ENCODE assay signal across 9 mouse cellular contexts in the genomic region with DNA sequence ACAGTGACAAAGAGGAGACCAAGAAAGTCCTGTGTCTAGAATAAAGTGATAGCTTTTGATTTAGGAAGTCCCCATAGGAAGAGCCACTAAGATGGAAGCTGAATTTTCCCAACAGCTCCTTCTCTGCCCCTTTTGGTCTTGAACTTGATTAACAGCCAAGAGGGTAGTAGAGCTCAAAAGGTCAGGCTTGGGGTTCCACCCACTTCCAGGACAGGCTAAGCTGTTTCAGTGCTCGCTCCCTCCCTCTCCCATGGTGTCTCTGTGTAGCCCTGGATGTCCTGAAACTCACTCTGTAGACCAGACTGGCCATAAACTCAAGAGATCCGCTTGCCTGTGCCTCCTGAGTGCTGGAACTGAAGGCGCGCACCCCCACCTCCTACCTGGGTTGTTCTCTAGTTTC. TPM values are rescaled to one million over a fixed set of nuclear protein-coding genes. Genes with fewer than 3 reads are reported as not detected.
DNase-seq lines count a peak whose midpoint lies in the region; ATAC-seq and TF ChIP-seq lines count a peak whose summit lies in the region.
"Had no signal": no experiment of that assay in that cellular context is flagged by ENCODE, and none has a peak within 500 bp of the region (broad histone marks: within the 10 kb centered on the region; RNA-seq: fewer than 3 reads in every experiment).

No protein-coding gene starts in this region.

- no peaks in the 10 kb centered on the region for H3K27me3 ChIP-seq in heart, embryonic 14.5 days (ENCODE audit: control insufficient read depth, insufficient read depth, low read length)
- H3K27me3 ChIP-seq in heart, adult 2 months (ENCODE audit: control insufficient read depth, insufficient read depth, low read length) = no peaks in the 10 kb centered on the region
- no peaks in the 10 kb centered on the region for H3K27me3 ChIP-seq in embryonic facial prominence, embryonic 12.5 days
- H3K27me3 ChIP-seq in hindbrain, embryonic 15.5 days = no peaks in the 10 kb centered on the region
- H3K27me3 ChIP-seq in midbrain, embryonic 11.5 days (ENCODE audit: control insufficient read depth, insufficient read depth, low read length) = no peaks in the 10 kb centered on the region

- 90% methylated on average over 4 of the region's 4 CpGs for WGBS in heart, embryonic 14.5 days
- WGBS in heart, adult 2 months = 93% methylated on average over 4 of the region's 4 CpGs
- WGBS in embryonic facial prominence, embryonic 12.5 days = 87% methylated on average over 4 of the region's 4 CpGs
- WGBS in hindbrain, embryonic 15.5 days = 97% methylated on average over 4 of the region's 4 CpGs
- 89% methylated on average over 4 of the region's 4 CpGs for WGBS in midbrain, embryonic 11.5 days

- H3K9ac ChIP-seq in heart, embryonic 14.5 days (ENCODE audit: low read length) = 0 out of 2 replicates have a peak overlapping the region, but pooled peaks have one; percentile 89
- H3K9ac ChIP-seq in heart, adult 2 months (ENCODE audit: low read depth, low read length) = no peak overlapping the region
- H3K9ac ChIP-seq in embryonic facial prominence, embryonic 12.5 days = peak overlapping the region; percentile 75; the same call in 1 of the 2 replicates
- H3K9ac ChIP-seq in hindbrain, embryonic 15.5 days = peak overlapping the region; percentile 85; the same call in 1 of the 2 replicates
- no peak overlapping the region for H3K9ac ChIP-seq in midbrain, embryonic 11.5 days (ENCODE audit: low read length)

- DNase-seq in heart, adult 2 months = no peak
- DNase-seq in midbrain, embryonic 11.5 days (ENCODE audit: low spot score, missing footprints) = no peak
- no peak for DNase-seq in spleen, postnatal 4 days (ENCODE audit: low spot score in 2 of 2)
- DNase-seq in cerebellum, postnatal 14 days = no peak
- DNase-seq: cerebellum, adult 11 months had no signal

- TF ChIP-seq CTCF in heart, adult 2 months (IDR thresholded peaks at IDR 0.05) = no peak

- no peak for ATAC-seq in heart, embryonic 14.5 days (ENCODE audit: insufficient number of reproducible peaks, insufficient read depth, low FRiP score, low read depth)
- no peak for ATAC-seq in embryonic facial prominence, embryonic 12.5 days (ENCODE audit: insufficient number of reproducible peaks, insufficient read depth, low FRiP score, low TSS enrichment)
- no peak for ATAC-seq in hindbrain, embryonic 15.5 days (ENCODE audit: low FRiP score, low read depth)
- ATAC-seq in midbrain, embryonic 11.5 days (ENCODE audit: low FRiP score) = no peak
- no peak for ATAC-seq in monocyte, adult 5-6 weeks (replicated peaks; ENCODE audit: insufficient number of reproducible peaks, low FRiP score, low TSS enrichment, poor library complexity, severe bottlenecking)

- H3K36me3 ChIP-seq in heart, embryonic 14.5 days (ENCODE audit: control insufficient read depth, insufficient read depth, low read length) = peaks cover 39% of the 10 kb centered on the region
- no peaks in the 10 kb centered on the region for H3K36me3 ChIP-seq in heart, adult 2 months (ENCODE audit: control insufficient read depth, insufficient read depth, low read length)
- H3K36me3 ChIP-seq in embryonic facial prominence, embryonic 12.5 days = peaks cover 36% of the 10 kb centered on the region
- peaks cover 25% of the 10 kb centered on the region for H3K36me3 ChIP-seq in hindbrain, embryonic 15.5 days
- H3K36me3 ChIP-seq in midbrain, embryonic 11.5 days (ENCODE audit: control insufficient read depth, insufficient read depth, low read length) = peaks cover 9% of the 10 kb centered on the region; the same call in 1 of the 2 replicates

- no peak for TF ChIP-seq EP300 in heart, adult 2 months (IDR thresholded peaks at IDR 0.05; ENCODE audit: insufficient read depth, low read depth, low read length)

- no peak overlapping the region for H3K27ac ChIP-seq in heart, embryonic 14.5 days (replicated peaks in 1 of 2; ENCODE audit: control insufficient read depth in 1 of 2, insufficient read depth in 1 of 2, low read depth in 2 of 2, low read length in 2 of 2)
- no peak overlapping the region for H3K27ac ChIP-seq in heart, adult 2 months
- no peak overlapping the region for H3K27ac ChIP-seq in embryonic facial prominence, embryonic 12.5 days
- H3K27ac ChIP-seq in hindbrain, embryonic 15.5 days (replicated peaks) = no peak overlapping the region
- no peak overlapping the region for H3K27ac ChIP-seq in midbrain, embryonic 11.5 days (ENCODE audit: low read depth, low read length)

- peak overlapping the region; percentile 94 for H3K4me2 ChIP-seq in heart, embryonic 14.5 days (ENCODE audit: low read length)
- H3K4me2 ChIP-seq in embryonic facial prominence, embryonic 12.5 days (replicated peaks) = peak overlapping the region; percentile 84
- H3K4me2 ChIP-seq in hindbrain, embryonic 15.5 days = peak overlapping the region; percentile 88
- peak overlapping the region; percentile 59 for H3K4me2 ChIP-seq in midbrain, embryonic 11.5 days

- intact Hi-C loops in heart, adult 2 months (cut with DNase I) = loop anchor here (5.0 kb wide), 2 partner anchors 34 to 84 kb away; a partner anchor contains a TSS

- H3K4me3 ChIP-seq in heart, embryonic 14.5 days (ENCODE audit: control insufficient read depth in 1 of 2, insufficient read depth in 1 of 2, low read depth in 1 of 2, low read length in 2 of 2) = no peak overlapping the region
- H3K4me3 ChIP-seq in heart, adult 2 months = no peak overlapping the region
- H3K4me3 ChIP-seq in embryonic facial prominence, embryonic 12.5 days = peak overlapping the region; percentile 86; the same call in 1 of the 2 replicates
- H3K4me3 ChIP-seq in hindbrain, embryonic 15.5 days = peak overlapping the region; percentile 98; the same call in 1 of the 2 replicates
- H3K4me3 ChIP-seq in midbrain, embryonic 11.5 days (ENCODE audit: low read depth, low read length) = no peak overlapping the region

- H3K79me2 ChIP-seq in heart, adult 2 months (replicated peaks; ENCODE audit: control insufficient read depth, insufficient read depth, low read length) = peaks cover 3% of the 10 kb centered on the region

- H3K4me1 ChIP-seq in heart, embryonic 14.5 days (ENCODE audit: control insufficient read depth in 2 of 2, insufficient read depth in 2 of 2, low read length in 2 of 2) = peaks cover 0 to 20% of the 10 kb centered on the region in 2 experiments
- H3K4me1 ChIP-seq in heart, adult 2 months (ENCODE audit: control insufficient read depth, insufficient read depth, low read length) = no peaks in the 10 kb centered on the region; the same call in 1 of the 2 replicates
- H3K4me1 ChIP-seq in embryonic facial prominence, embryonic 12.5 days = peaks cover 16% of the 10 kb centered on the region
- H3K4me1 ChIP-seq in hindbrain, embryonic 15.5 days (replicated peaks) = peaks cover 34% of the 10 kb centered on the region
- H3K4me1 ChIP-seq in midbrain, embryonic 11.5 days (ENCODE audit: control insufficient read depth, insufficient read depth, low read length) = peaks cover 11% of the 10 kb centered on the region

- no peaks in the 10 kb centered on the region for H3K9me3 ChIP-seq in heart, embryonic 14.5 days (ENCODE audit: control insufficient read depth, low read length)
- no peaks in the 10 kb centered on the region for H3K9me3 ChIP-seq in embryonic facial prominence, embryonic 12.5 days
- no peaks in the 10 kb centered on the region for H3K9me3 ChIP-seq in hindbrain, embryonic 15.5 days
- H3K9me3 ChIP-seq in midbrain, embryonic 11.5 days (ENCODE audit: control insufficient read depth, low read length) = no peaks in the 10 kb centered on the region

- TF ChIP-seq POLR2A in heart, adult 2 months (IDR thresholded peaks at IDR 0.05; ENCODE audit: insufficient read depth, low read depth, low read length) = no peak

RNA-seq across cellular contexts. Expression of a gene that starts 2.0 kb away (rescaled TPM):
- 3.5 and 5.7 TPM in 2 replicates for polyA plus RNA-seq in heart, embryonic 14.5 days (2014; fragmentation: Nextera tagmentation; extraction: Ambion mirVana)
- total RNA-seq in heart, adult 2 months (2021) = 10 to 100 TPM in 1 of 2 experiments, 1 to 10 TPM in 1; 7.1 to 11.1 TPM
- polyA plus RNA-seq in heart, adult 2 months (2012; rRNA removed) = 23.2 and 25.0 TPM in 2 replicates
- polyA plus RNA-seq in embryonic facial prominence, embryonic 12.5 days (2016; fragmentation: Nextera tagmentation; extraction: Ambion mirVana) = 21.5 and 26.4 TPM in 2 replicates
- 26.8 and 29.3 TPM in 2 replicates for polyA plus RNA-seq in hindbrain, embryonic 15.5 days (2015; fragmentation: Nextera tagmentation; extraction: Ambion mirVana)
- polyA plus RNA-seq in midbrain, embryonic 11.5 days (2014; fragmentation: Nextera tagmentation; extraction: Ambion mirVana) = 7.5 and 9.8 TPM in 2 replicates
- 54.7 to 97.4 TPM (median 92.2 TPM) in 3 replicates for total RNA-seq in monocyte, adult 5-6 weeks (2017)

RNA-seq across cellular contexts. Expression of a gene that starts 17.7 kb away (rescaled TPM):
- polyA plus RNA-seq in heart, embryonic 14.5 days (2014; fragmentation: Nextera tagmentation; extraction: Ambion mirVana) = 0.93 and 1.1 TPM in 2 replicates
- 1 to 10 TPM in 1 of 2 experiments, under 1 TPM in 1; 0.73 to 1.5 TPM for total RNA-seq in heart, adult 2 months (2021)
- polyA plus RNA-seq in heart, adult 2 months (2012; rRNA removed) = 0.94 and 1.8 TPM in 2 replicates
- polyA plus RNA-seq in embryonic facial prominence, embryonic 12.5 days (2016; fragmentation: Nextera tagmentation; extraction: Ambion mirVana) = 0.67 and 1.2 TPM in 2 replicates
- polyA plus RNA-seq in hindbrain, embryonic 15.5 days (2015; fragmentation: Nextera tagmentation; extraction: Ambion mirVana) = 1.9 and 2.5 TPM in 2 replicates
- polyA plus RNA-seq in midbrain, embryonic 11.5 days (2014; fragmentation: Nextera tagmentation; extraction: Ambion mirVana) = 0.27 and 0.40 TPM in 2 replicates
- total RNA-seq in monocyte, adult 5-6 weeks (2017) = 0.19 TPM in 1 of 3 replicates, not detected in the others

RNA-seq across cellular contexts. Expression of a gene that starts 18.3 kb away (rescaled TPM):
- polyA plus RNA-seq in heart, embryonic 14.5 days (2014; fragmentation: Nextera tagmentation; extraction: Ambion mirVana) = 1,494 and 1,560 TPM in 2 replicates
- 100 to 1,000 TPM; 129 to 144 TPM for total RNA-seq in heart, adult 2 months (2021)
- 534 and 728 TPM in 2 replicates for polyA plus RNA-seq in heart, adult 2 months (2012; rRNA removed)
- 1,598 and 1,609 TPM in 2 replicates for polyA plus RNA-seq in embryonic facial prominence, embryonic 12.5 days (2016; fragmentation: Nextera tagmentation; extraction: Ambion mirVana)
- polyA plus RNA-seq in hindbrain, embryonic 15.5 days (2015; fragmentation: Nextera tagmentation; extraction: Ambion mirVana) = 1,411 and 1,419 TPM in 2 replicates
- polyA plus RNA-seq in midbrain, embryonic 11.5 days (2014; fragmentation: Nextera tagmentation; extraction: Ambion mirVana) = 2,214 and 2,255 TPM in 2 replicates
- total RNA-seq in monocyte, adult 5-6 weeks (2017) = 86.5 to 154 TPM (median 137 TPM) in 3 replicates

RNA-seq across cellular contexts. Expression of a gene that starts 21.7 kb away (rescaled TPM):
- 4.0 and 4.9 TPM in 2 replicates for polyA plus RNA-seq in heart, embryonic 14.5 days (2014; fragmentation: Nextera tagmentation; extraction: Ambion mirVana)
- 1 to 10 TPM; 1.6 to 2.3 TPM for total RNA-seq in heart, adult 2 months (2021)
- 3.7 and 4.4 TPM in 2 replicates for polyA plus RNA-seq in heart, adult 2 months (2012; rRNA removed)
- polyA plus RNA-seq in embryonic facial prominence, embryonic 12.5 days (2016; fragmentation: Nextera tagmentation; extraction: Ambion mirVana) = 19.3 and 20.7 TPM in 2 replicates
- 32.1 and 34.5 TPM in 2 replicates for polyA plus RNA-seq in hindbrain, embryonic 15.5 days (2015; fragmentation: Nextera tagmentation; extraction: Ambion mirVana)
- 14.2 and 16.7 TPM in 2 replicates for polyA plus RNA-seq in midbrain, embryonic 11.5 days (2014; fragmentation: Nextera tagmentation; extraction: Ambion mirVana)
- 6.0 to 15.1 TPM (median 14.2 TPM) in 3 replicates for total RNA-seq in monocyte, adult 5-6 weeks (2017)

RNA-seq across cellular contexts. Expression of a gene that starts 37.3 kb away (rescaled TPM):
- not detected in 2 replicates for polyA plus RNA-seq in heart, embryonic 14.5 days (2014; fragmentation: Nextera tagmentation; extraction: Ambion mirVana)
- not detected for total RNA-seq in heart, adult 2 months (2021)
- 26.2 TPM in 1 of 2 replicates, not detected in the other for polyA plus RNA-seq in heart, adult 2 months (2012; rRNA removed)
- polyA plus RNA-seq in embryonic facial prominence, embryonic 12.5 days (2016; fragmentation: Nextera tagmentation; extraction: Ambion mirVana) = not detected in 2 replicates
- polyA plus RNA-seq in hindbrain, embryonic 15.5 days (2015; fragmentation: Nextera tagmentation; extraction: Ambion mirVana) = not detected in 2 replicates
- polyA plus RNA-seq in midbrain, embryonic 11.5 days (2014; fragmentation: Nextera tagmentation; extraction: Ambion mirVana) = not detected in 2 replicates
- total RNA-seq in monocyte, adult 5-6 weeks (2017) = 12.2 to 56.4 TPM in 2 of 3 replicates, not detected in the other

Comparison
In these comparisons a context has a peak if more than half of its experiments do, and no peak if none do; other contexts are left out.
1. H3K9ac ChIP-seq: peak in heart, embryonic 14.5 days (single experiment), embryonic facial prominence, embryonic 12.5 days (single experiment) and hindbrain, embryonic 15.5 days (single experiment); none in heart, adult 2 months (single experiment) and midbrain, embryonic 11.5 days (single experiment).
2. H3K4me3 ChIP-seq: peak in embryonic facial prominence, embryonic 12.5 days (single experiment) and hindbrain, embryonic 15.5 days (single experiment); none in heart, embryonic 14.5 days (0 of 2), heart, adult 2 months (single experiment) and midbrain, embryonic 11.5 days (single experiment).
3. Peak in every context shown above with its lines, with median percentiles within 50 percentile points of each other: H3K4me2 ChIP-seq.